Mouse (Mus musculus) thymus, adult 2 months (tissue): ENCODE data around the gene Kirrel3.

ENCODE experiments used
- CTCF ChIP-seq: fragments of 200-500 bp; IDR thresholded peaks from 2 replicates; pipeline ENCODE4 v1.5.1; 2012; ENCODE audit warnings: mild to moderate bottlenecking, control low read depth, low read length, moderate library complexity, borderline replicate concordance; ENCODE audit not compliant: control insufficient read depth, poor library complexity, insufficient read depth; ENCODE audit errors: extremely low read depth
- POLR2A ChIP-seq: fragments of 200-500 bp; IDR thresholded peaks from 2 replicates; pipeline ENCODE4 v1.6.1; 2012; ENCODE audit warnings: mild to moderate bottlenecking, low read length, control low read depth, moderate library complexity; ENCODE audit not compliant: control insufficient read depth, poor library complexity, insufficient read depth; ENCODE audit errors: extremely low read depth

DNA sequence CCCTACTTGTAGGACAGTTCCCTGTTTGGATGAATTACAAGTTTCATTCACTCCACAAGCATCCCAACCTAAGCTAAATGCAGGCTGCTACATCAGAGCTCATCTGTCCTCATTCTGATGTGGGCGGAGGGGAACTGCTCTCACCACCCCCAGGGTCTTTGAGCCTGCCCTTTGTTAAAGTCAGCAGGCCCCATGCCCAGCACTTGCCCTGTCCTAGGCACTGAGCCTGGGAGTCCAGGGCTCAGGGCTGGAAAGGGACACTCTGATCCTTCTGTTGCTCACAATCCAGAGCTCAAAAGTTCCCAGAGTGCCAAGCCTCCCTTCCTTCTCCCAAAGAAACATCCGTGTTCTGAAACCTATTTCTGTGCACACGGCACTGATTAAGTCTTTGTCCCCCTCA, 422.3 kb downstream of the Kirrel3 start:
- TF ChIP-seq CTCF = no peak
- TF ChIP-seq POLR2A = no peak
